ENCODE assay signal across 17 mouse cellular contexts in the genomic region with DNA sequence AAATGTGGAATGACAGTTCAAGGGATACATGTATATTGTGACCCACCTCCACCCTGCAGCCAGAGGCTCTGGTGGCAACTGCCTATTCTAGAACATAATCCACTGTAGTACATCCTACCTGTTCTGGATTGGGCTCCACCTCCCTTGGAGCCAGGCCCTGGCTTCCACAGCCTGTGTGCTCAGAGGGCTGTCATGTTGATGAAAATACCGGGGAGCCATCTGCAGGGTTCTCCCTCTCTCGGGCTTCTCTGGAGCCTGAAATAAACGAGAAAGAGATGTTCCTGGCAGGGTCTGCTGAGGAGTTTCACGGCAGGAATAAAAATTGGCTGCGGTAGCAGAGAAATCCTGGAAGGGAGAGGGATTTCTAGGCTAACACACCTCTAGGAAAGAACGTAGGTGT. TPM values are rescaled to one million over a fixed set of nuclear protein-coding genes. Genes with fewer than 3 reads are reported as not detected.
A peak's percentile ranks its signal among the peaks of the same experiment; 100 is the strongest.
DNase-seq lines count a peak whose midpoint lies in the region; ATAC-seq lines count a peak whose summit lies in the region.
"Had no signal": no experiment of that assay in that cellular context is flagged by ENCODE, and none has a peak within 500 bp of the region (broad histone marks: within the 10 kb centered on the region; RNA-seq: fewer than 3 reads in every experiment).

No protein-coding gene starts in this region.

- H3K4me3 ChIP-seq in forebrain, embryonic 14.5 days (ENCODE audit: low read depth, low read length): no peak overlapping the region
- no peak overlapping the region for H3K4me3 ChIP-seq in forebrain, embryonic 12.5 days (replicated peaks)
- H3K4me3 ChIP-seq in midbrain, embryonic 16.5 days (ENCODE audit: low read depth, low read length): no peak overlapping the region
- H3K4me3 ChIP-seq in midbrain, embryonic 15.5 days: no peak overlapping the region
- H3K4me3 ChIP-seq: midbrain, embryonic 13.5 days; neural tube, embryonic 12.5 days had no signal

- no peak overlapping the region for H3K9ac ChIP-seq in forebrain, embryonic 14.5 days (ENCODE audit: low read length)
- no peak overlapping the region for H3K9ac ChIP-seq in forebrain, embryonic 12.5 days
- H3K9ac ChIP-seq in midbrain, embryonic 16.5 days (ENCODE audit: low read depth, low read length): no peak overlapping the region
- no peak overlapping the region for H3K9ac ChIP-seq in midbrain, embryonic 15.5 days
- H3K9ac ChIP-seq: hindbrain, embryonic 14.5 days; liver, postnatal 0 days; midbrain, embryonic 13.5 days; neural tube, embryonic 12.5 days had no signal

- peak; percentile 41 for DNase-seq in forebrain, embryonic 14.5 days (ENCODE audit: low spot score)
- DNase-seq in left cerebral cortex, adult 9 months (ENCODE audit: low spot score in 2 of 2): peak; percentile 36 to 67
- peak; percentile 77 for DNase-seq in telencephalon, adult 2 months (ENCODE audit: low read depth, low spot score)
- no peak for DNase-seq in heart, adult 11 months
- DNase-seq: adrenal gland, postnatal 36 days; heart, adult 18-20 months; kidney, adult 2 months; kidney, postnatal 4 days; liver, postnatal 0 days; lung, postnatal 4 days had no signal

- H3K4me2 ChIP-seq in forebrain, embryonic 14.5 days (ENCODE audit: low read length): no peak overlapping the region
- H3K4me2 ChIP-seq in forebrain, embryonic 12.5 days: no peak overlapping the region
- H3K4me2 ChIP-seq in midbrain, embryonic 16.5 days (ENCODE audit: low read length): no peak overlapping the region
- no peak overlapping the region for H3K4me2 ChIP-seq in midbrain, embryonic 15.5 days
- H3K4me2 ChIP-seq: hindbrain, embryonic 14.5 days; midbrain, embryonic 13.5 days; neural tube, embryonic 12.5 days had no signal

- H3K27ac ChIP-seq in forebrain, embryonic 14.5 days (ENCODE audit: low read depth, low read length): no peak overlapping the region
- no peak overlapping the region for H3K27ac ChIP-seq in forebrain, embryonic 12.5 days
- H3K27ac ChIP-seq in midbrain, embryonic 16.5 days (ENCODE audit: low read length): 0 out of 2 replicates have a peak overlapping the region, but pooled peaks have one; percentile 26
- no peak overlapping the region for H3K27ac ChIP-seq in midbrain, embryonic 15.5 days
- H3K27ac ChIP-seq: hindbrain, embryonic 14.5 days; midbrain, embryonic 13.5 days; neural tube, embryonic 12.5 days had no signal

- H3K27me3 ChIP-seq in forebrain, embryonic 14.5 days (replicated peaks; ENCODE audit: control insufficient read depth, insufficient read depth, low read length): no peaks in the 10 kb centered on the region
- no peaks in the 10 kb centered on the region for H3K27me3 ChIP-seq in forebrain, embryonic 12.5 days
- no peaks in the 10 kb centered on the region for H3K27me3 ChIP-seq in midbrain, embryonic 16.5 days (ENCODE audit: control insufficient read depth, insufficient read depth, low read depth, low read length)
- no peaks in the 10 kb centered on the region for H3K27me3 ChIP-seq in midbrain, embryonic 15.5 days (replicated peaks)
- H3K27me3 ChIP-seq: midbrain, embryonic 13.5 days; neural tube, embryonic 12.5 days had no signal

- ATAC-seq in forebrain, embryonic 14.5 days: no peak
- no peak for ATAC-seq in forebrain, embryonic 12.5 days (ENCODE audit: low FRiP score)
- no peak for ATAC-seq in midbrain, embryonic 16.5 days
- ATAC-seq in midbrain, embryonic 15.5 days (replicated peaks): no peak
- ATAC-seq: CD4-positive, CD25-positive, alpha-beta regulatory T cell, adult 4 months; liver, postnatal 0 days; midbrain, embryonic 13.5 days had no signal

- no peaks in the 10 kb centered on the region for H3K36me3 ChIP-seq in forebrain, embryonic 14.5 days (ENCODE audit: control insufficient read depth, insufficient read depth, low read length)
- no peaks in the 10 kb centered on the region for H3K36me3 ChIP-seq in forebrain, embryonic 12.5 days (replicated peaks)
- no peaks in the 10 kb centered on the region for H3K36me3 ChIP-seq in midbrain, embryonic 16.5 days (ENCODE audit: control insufficient read depth, insufficient read depth, low read length)
- no peaks in the 10 kb centered on the region for H3K36me3 ChIP-seq in midbrain, embryonic 15.5 days (replicated peaks)
- H3K36me3 ChIP-seq: midbrain, embryonic 13.5 days; neural tube, embryonic 12.5 days had no signal

- H3K4me1 ChIP-seq in forebrain, embryonic 14.5 days (ENCODE audit: control insufficient read depth, insufficient read depth, low read length): 0 out of 2 replicates have a peak, but pooled peaks cover 3% of the 10 kb centered on the region
- no peaks in the 10 kb centered on the region; the same call in 1 of the 2 replicates for H3K4me1 ChIP-seq in forebrain, embryonic 12.5 days
- no peaks in the 10 kb centered on the region for H3K4me1 ChIP-seq in midbrain, embryonic 16.5 days (ENCODE audit: control insufficient read depth, insufficient read depth, low read length)
- no peaks in the 10 kb centered on the region for H3K4me1 ChIP-seq in midbrain, embryonic 15.5 days
- H3K4me1 ChIP-seq: neural tube, embryonic 12.5 days had no signal

- no peaks in the 10 kb centered on the region for H3K9me3 ChIP-seq in forebrain, embryonic 14.5 days (replicated peaks; ENCODE audit: control insufficient read depth, low read length)
- H3K9me3 ChIP-seq in forebrain, embryonic 12.5 days: no peaks in the 10 kb centered on the region
- H3K9me3 ChIP-seq in midbrain, embryonic 16.5 days (replicated peaks; ENCODE audit: control insufficient read depth, low read length, poor library complexity, severe bottlenecking): no peaks in the 10 kb centered on the region
- no peaks in the 10 kb centered on the region for H3K9me3 ChIP-seq in midbrain, embryonic 15.5 days
- H3K9me3 ChIP-seq: midbrain, embryonic 13.5 days; neural tube, embryonic 12.5 days had no signal

- 56% methylated on average over 6 of the region's 6 CpGs for WGBS in forebrain, embryonic 14.5 days
- WGBS in forebrain, embryonic 12.5 days: 80% methylated on average over 6 of the region's 6 CpGs
- 54% methylated on average over 6 of the region's 6 CpGs for WGBS in midbrain, embryonic 16.5 days
- WGBS in midbrain, embryonic 15.5 days: 65% methylated on average over 6 of the region's 6 CpGs

RNA-seq across cellular contexts. Expression of a gene that starts 41.8 kb away (rescaled TPM):
- polyA plus RNA-seq in forebrain, embryonic 14.5 days (2014; fragmentation: Nextera tagmentation; extraction: Ambion mirVana): 108 and 139 TPM in 2 replicates
- polyA plus RNA-seq in forebrain, embryonic 12.5 days (2016; fragmentation: Nextera tagmentation; extraction: Ambion mirVana): 48.1 and 56.0 TPM in 2 replicates
- polyA plus RNA-seq in midbrain, embryonic 16.5 days (2015; fragmentation: Nextera tagmentation; extraction: Ambion mirVana): 534 and 580 TPM in 2 replicates
- 452 and 472 TPM in 2 replicates for polyA plus RNA-seq in midbrain, embryonic 15.5 days (2015; fragmentation: Nextera tagmentation; extraction: Ambion mirVana)
- polyA plus RNA-seq: CD4-positive, CD25-positive, alpha-beta regulatory T cell, adult 4 months had no signal

RNA-seq across cellular contexts. Expression of a gene that starts 47.8 kb away (rescaled TPM):
- 54.0 and 63.6 TPM in 2 replicates for polyA plus RNA-seq in forebrain, embryonic 14.5 days (2014; fragmentation: Nextera tagmentation; extraction: Ambion mirVana)
- 100 and 107 TPM in 2 replicates for polyA plus RNA-seq in forebrain, embryonic 12.5 days (2016; fragmentation: Nextera tagmentation; extraction: Ambion mirVana)
- 71.4 and 77.7 TPM in 2 replicates for polyA plus RNA-seq in midbrain, embryonic 16.5 days (2015; fragmentation: Nextera tagmentation; extraction: Ambion mirVana)
- 80.9 and 86.1 TPM in 2 replicates for polyA plus RNA-seq in midbrain, embryonic 15.5 days (2015; fragmentation: Nextera tagmentation; extraction: Ambion mirVana)
